Mouse (Mus musculus) limb, embryonic 14.5 days (tissue): ENCODE measurements around the gene 3110082I17Rik. TPM values are rescaled to one million over a fixed set of nuclear protein-coding genes. Genes with fewer than 3 reads are reported as not detected.

ENCODE experiments used
- ATAC-seq: fragments of 200-750 bp; cut with Nextera tagmentation; 2 replicates; pipeline ENCODE4 v1.8.0; 2017; ENCODE audit warnings: low read depth, moderate number of reproducible peaks, moderate TSS enrichment; ENCODE audit not compliant: low FRiP score
- DNase-seq: peaks from one replicate; pipeline ENCODE4 v3.0.0-alpha.2; 2015; ENCODE audit warnings: low spot score
- H3K27ac ChIP-seq: fragments of 300-500 bp; sonication (generic); replicated peaks from 2 replicates; pipeline ENCODE4 v1.5.1; 2014; ENCODE audit warnings: low read depth, mild to moderate bottlenecking, low read length, moderate library complexity, mixed read lengths
- H3K27me3 ChIP-seq: fragments of 300-500 bp; sonication (generic); 2 replicates; pipeline ENCODE4 v1.6.1; 2014; ENCODE audit warnings: low read length, mixed read lengths; ENCODE audit not compliant: control insufficient read depth, insufficient read depth
- H3K36me3 ChIP-seq: fragments of 300-500 bp; sonication (generic); 2 replicates; pipeline ENCODE4 v1.6.1; 2014; ENCODE audit warnings: mild to moderate bottlenecking, low read length, moderate library complexity, mixed read lengths; ENCODE audit not compliant: control insufficient read depth, insufficient read depth
- H3K4me1 ChIP-seq: fragments of 300-500 bp; sonication (generic); 2 replicates; pipeline ENCODE4 v1.6.1; 2014; ENCODE audit warnings: antibody characterized with exemption, low read length, mixed read lengths; ENCODE audit not compliant: control insufficient read depth, insufficient read depth
- H3K4me2 ChIP-seq: fragments of 300-500 bp; sonication (generic); replicated peaks from 2 replicates; pipeline ENCODE4 v1.6.1; 2014; ENCODE audit warnings: low read depth, mild to moderate bottlenecking, low read length, moderate library complexity; ENCODE audit not compliant: severe bottlenecking
- H3K4me3 ChIP-seq: fragments of 300-500 bp; sonication (generic); replicated peaks from 2 replicates; pipeline ENCODE4 v1.5.1; 2014; ENCODE audit warnings: low read length
- H3K9ac ChIP-seq: fragments of 300-500 bp; sonication (generic); 2 replicates; pipeline ENCODE4 v1.6.1; 2014; ENCODE audit warnings: mild to moderate bottlenecking, low read depth, low read length, moderate library complexity; ENCODE audit not compliant: severe bottlenecking
- H3K9me3 ChIP-seq: fragments of 300-500 bp; sonication (generic); 2 replicates; pipeline ENCODE4 v1.6.1; 2016; ENCODE audit warnings: low read length; ENCODE audit not compliant: control insufficient read depth
- POLR2A ChIP-seq: fragments of 200-500 bp; IDR thresholded peaks from 2 replicates; pipeline ENCODE4 v1.8.0; 2012; ENCODE audit warnings: inconsistent platforms, mild to moderate bottlenecking, moderate library complexity, borderline replicate concordance; ENCODE audit not compliant: insufficient read depth, insufficient read length; ENCODE audit errors: extremely low read depth
- WGBS: fragments of 180-500 bp; shearing (Covaris S2); extraction: QIAGEN DNeasy Blood & Tissue Kit; methylation state at CpG from one replicate; pipeline ENCODE4 v1.1.7; 2014; 5-methylcytosine and 5-hydroxymethylcytosine counted together
- polyA plus RNA-seq, 2 experiments: library from polyadenylated mRNA; depleted of rRNA in 1 of 2; stranded (reverse) in 1 of 2; unstranded in 1 of 2; fragments of >200 nt; fragmentation: Nextera tagmentation in 1 of 2; extraction: Ambion mirVana in 1 of 2; gene quantifications; 2 replicates each; pipeline versions ENCODE4 v1.2.1 to v1.2.3; 2012 to 2014

The 3110082I17Rik gene
- polyA plus RNA-seq, 2 experiments: 23.2 to 27.9 TPM

DNA sequence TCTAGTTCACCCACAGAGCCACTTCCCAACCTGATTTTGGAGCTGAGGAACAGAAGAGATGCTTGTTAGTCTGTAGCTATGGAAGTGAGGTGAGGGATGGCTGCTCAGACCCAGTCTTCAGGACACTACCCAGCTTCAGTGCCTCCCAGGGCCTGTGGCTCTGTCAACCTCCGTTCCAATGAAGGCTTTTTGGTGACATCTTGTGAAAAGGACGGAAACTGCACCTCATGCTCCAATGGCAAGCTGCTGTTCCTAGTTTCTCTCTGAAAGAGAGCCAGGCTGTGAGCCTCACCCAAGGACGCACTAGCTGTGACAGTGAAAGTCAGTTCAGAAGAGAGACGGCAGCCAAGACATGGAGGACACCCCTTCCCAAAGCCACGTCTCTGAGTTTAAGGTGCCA is 7.7 kb upstream of the 3110082I17Rik start:
- 53% methylated on average over 5 of the region's 5 CpGs for WGBS
- DNase-seq (no peak), ATAC-seq (no peak)
- Histone ChIP-seq H3K4me3 (no peak overlapping the region), H3K4me2 (no peak overlapping the region), H3K27me3 (no peaks in the 10 kb centered on the region), H3K4me1 (no peaks in the 10 kb centered on the region), H3K27ac (no peak overlapping the region), H3K9ac (no peak overlapping the region), H3K9me3 (no peaks in the 10 kb centered on the region), H3K36me3 (peaks cover 19% of the 10 kb centered on the region)
- no peak for TF ChIP-seq POLR2A

- ATAC-seq (no peak), DNase-seq (no peak)
- Histone ChIP-seq H3K4me2 (no peak overlapping the region), H3K27me3 (no peaks in the 10 kb centered on the region), H3K9ac (no peak overlapping the region), H3K4me3 (no peak overlapping the region), H3K9me3 (no peaks in the 10 kb centered on the region), H3K4me1 (no peaks in the 10 kb centered on the region), H3K27ac (no peak overlapping the region), H3K36me3 (peaks cover 7% of the 10 kb centered on the region)
- WGBS: 65% methylated on average over 4 of the region's 4 CpGs
- no peak for TF ChIP-seq POLR2A
These were observed 6.5 kb upstream of the 3110082I17Rik start for GRCm38 (mm10) chr5:139466801-139467200.

GRCm38 (mm10) chr5:139466373-139466772 is 6.0 kb upstream of the 3110082I17Rik start:
- Histone ChIP-seq H3K27ac (no peak overlapping the region), H3K4me3 (no peak overlapping the region), H3K4me2 (no peak overlapping the region), H3K9me3 (no peaks in the 10 kb centered on the region), H3K9ac (no peak overlapping the region), H3K36me3 (peaks cover 3% of the 10 kb centered on the region), H3K4me1 (no peaks in the 10 kb centered on the region), H3K27me3 (no peaks in the 10 kb centered on the region)
- ATAC-seq (no peak), DNase-seq (no peak)
- WGBS: 63% methylated on average over 2 of the region's 2 CpGs
- TF ChIP-seq POLR2A: no peak

DNA sequence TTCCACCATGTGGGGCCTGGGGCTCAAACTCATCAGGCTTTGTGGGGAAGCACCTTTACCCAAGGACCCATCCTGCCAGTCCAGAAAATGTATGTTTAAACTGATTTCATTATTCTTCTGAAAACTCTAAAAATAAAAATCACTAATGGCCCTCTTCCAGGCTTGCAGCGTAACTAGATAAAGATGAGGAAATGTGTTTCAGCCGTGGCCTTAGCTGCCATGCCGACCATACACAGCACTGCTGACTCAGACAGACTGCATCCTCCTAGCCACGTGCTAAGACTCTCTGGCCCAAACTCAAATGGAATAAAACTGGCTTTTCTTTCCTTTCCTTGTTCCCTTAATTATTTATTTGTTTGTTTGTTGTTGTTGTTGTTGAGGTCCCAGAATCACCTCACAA is 4.5 kb upstream of the 3110082I17Rik start:
- WGBS: 69% methylated on average over 4 of the region's 4 CpGs

DNA sequence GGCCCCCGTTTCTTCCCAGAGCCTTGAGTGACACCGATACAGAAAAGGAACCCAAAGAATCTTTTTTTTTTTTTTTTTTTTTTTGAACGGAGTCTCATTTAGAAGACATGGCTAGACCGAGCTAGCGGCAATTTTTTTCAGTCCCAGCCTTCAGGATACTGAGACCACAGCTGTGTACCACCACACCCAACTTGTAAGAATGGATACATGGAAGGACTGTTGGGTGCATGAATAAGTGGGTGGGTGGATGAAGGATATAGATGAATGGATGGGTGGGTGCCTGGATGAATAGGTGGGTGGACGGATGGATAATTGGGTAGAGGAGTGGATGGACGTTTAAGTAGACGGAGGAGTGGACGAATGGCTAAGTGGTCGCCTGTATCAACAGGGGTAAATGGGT is 389 bp downstream of the 3110082I17Rik start:
- ATAC-seq (0 out of 2 replicates have a peak, but pooled peaks have one; percentile 2), DNase-seq (no peak)
- no peaks in the 10 kb centered on the region for H3K27me3 ChIP-seq
- H3K36me3 ChIP-seq: peaks cover 3% of the 10 kb centered on the region
- H3K4me3 ChIP-seq: peak overlapping the region; percentile 62
- WGBS: 12% methylated on average over 10 of the region's 10 CpGs
- peak overlapping the region; percentile 83 for H3K4me2 ChIP-seq
- H3K9ac ChIP-seq: peak overlapping the region; percentile 59
- H3K9me3 ChIP-seq: no peaks in the 10 kb centered on the region
- H3K4me1 ChIP-seq: peaks cover 9% of the 10 kb centered on the region; the same call in 1 of the 2 replicates
- no peak overlapping the region for H3K27ac ChIP-seq
- no peak for TF ChIP-seq POLR2A

More for the DNA sequence above, 4.5 kb upstream of the 3110082I17Rik start:
- DNase-seq: no peak
- ATAC-seq: no peak
- Histone ChIP-seq H3K9ac (no peak overlapping the region), H3K9me3 (no peaks in the 10 kb centered on the region), H3K4me1 (peaks cover 6% of the 10 kb centered on the region; the same call in 1 of the 2 replicates), H3K27me3 (no peaks in the 10 kb centered on the region), H3K4me2 (no peak overlapping the region), H3K4me3 (no peak overlapping the region), H3K27ac (no peak overlapping the region), H3K36me3 (no peaks in the 10 kb centered on the region)
- TF ChIP-seq POLR2A: no peak

DNA sequence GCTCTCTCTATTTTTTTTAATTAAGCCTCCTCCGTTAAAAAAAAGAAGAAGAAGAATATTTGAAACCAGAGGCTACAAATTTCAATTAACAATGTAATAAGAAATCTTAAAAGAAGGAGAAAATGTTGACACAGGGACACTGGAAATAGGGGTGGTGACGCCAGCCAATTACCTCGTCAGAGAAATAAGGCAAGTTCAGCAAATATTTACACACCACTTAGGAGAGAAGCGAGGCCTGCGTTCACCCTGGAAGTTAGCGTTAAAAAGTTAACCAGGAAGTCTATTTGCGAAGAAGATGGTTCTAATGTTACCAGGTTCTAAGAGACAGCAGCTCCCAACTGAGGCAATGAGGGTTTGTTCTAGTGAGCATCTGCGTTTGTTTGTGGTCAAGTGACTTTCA is 3.1 kb downstream of the 3110082I17Rik start:
- TF ChIP-seq POLR2A: no peak
- Histone ChIP-seq H3K4me3 (no peak overlapping the region), H3K9ac (no peak overlapping the region), H3K36me3 (peaks cover 16% of the 10 kb centered on the region), H3K4me2 (no peak overlapping the region), H3K4me1 (peaks cover 9% of the 10 kb centered on the region; the same call in 1 of the 2 replicates), H3K27ac (no peak overlapping the region), H3K27me3 (no peaks in the 10 kb centered on the region), H3K9me3 (no peaks in the 10 kb centered on the region)
- WGBS: 87% methylated on average over 8 of the region's 8 CpGs
- no peak for ATAC-seq
- DNase-seq: no peak
